Mouse (Mus musculus) induced T-regulatory cell, adult 2 months (primary cell): ENCODE results near the gene Nsun2.

Source experiments
- DNase-seq: peaks from one replicate; pipeline ENCODE4 v3.0.0-alpha.2; 2012; ENCODE audit warnings: low read depth

Gene Nsun2

DNA sequence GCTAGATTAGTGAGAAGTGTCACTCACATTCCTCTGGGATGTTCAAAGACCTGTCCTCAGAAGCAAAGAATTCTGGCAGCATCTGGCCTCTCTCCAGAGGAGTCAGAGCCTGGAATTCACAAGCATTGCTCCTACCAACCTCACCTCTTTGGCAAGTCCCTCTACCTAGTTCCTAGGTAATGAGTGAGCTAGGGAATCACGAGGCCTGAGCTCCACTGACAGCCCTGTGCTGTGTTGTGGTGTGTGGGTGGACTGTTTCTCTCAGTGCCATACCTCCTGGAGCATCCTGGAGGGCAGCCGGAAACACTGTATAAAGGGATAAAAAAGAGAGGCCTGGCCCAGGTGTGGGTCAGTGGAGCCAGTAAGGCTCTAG, 9.4 kb upstream of the Nsun2 start:
- no peak for DNase-seq

DNA sequence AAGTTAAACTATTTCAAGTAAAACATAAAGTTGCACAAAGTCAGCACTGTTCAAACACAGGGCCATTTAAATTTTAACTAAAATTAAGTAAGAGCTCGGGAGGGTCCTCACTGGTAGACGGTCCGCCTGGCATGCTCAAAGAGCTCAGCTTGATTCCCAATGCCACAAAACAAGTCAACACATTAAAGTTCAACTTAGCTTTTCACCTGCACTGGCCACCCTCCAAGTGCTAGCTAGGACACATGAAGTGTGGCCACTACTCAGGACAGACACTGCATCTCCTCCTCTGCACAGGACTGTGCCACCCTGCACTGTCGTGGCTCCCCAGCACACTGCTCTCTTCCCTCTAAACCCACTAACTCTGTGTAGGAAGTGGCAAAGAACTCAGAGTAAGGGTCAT, 7.7 kb upstream of the Nsun2 start:
- no peak for DNase-seq

DNA sequence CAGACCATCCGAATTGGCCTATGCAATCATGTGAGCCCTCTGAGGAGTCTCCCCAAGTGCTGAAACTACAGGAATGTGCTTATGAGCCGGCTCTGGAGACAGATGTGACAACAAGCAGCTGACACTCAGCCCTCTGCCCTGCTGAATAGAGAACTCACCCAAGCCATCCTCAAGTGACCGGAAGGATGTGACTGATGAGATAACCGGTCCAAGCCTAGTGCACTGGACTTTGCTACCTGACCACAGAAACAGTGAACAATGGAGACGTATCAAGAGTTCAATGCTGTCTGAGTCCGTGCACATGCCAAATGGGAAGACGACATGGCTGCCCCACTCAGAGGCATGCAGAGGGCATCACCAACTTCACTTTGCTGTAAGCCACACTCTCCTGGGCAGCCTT, 5.0 kb upstream of the Nsun2 start:
- no peak for DNase-seq

DNA sequence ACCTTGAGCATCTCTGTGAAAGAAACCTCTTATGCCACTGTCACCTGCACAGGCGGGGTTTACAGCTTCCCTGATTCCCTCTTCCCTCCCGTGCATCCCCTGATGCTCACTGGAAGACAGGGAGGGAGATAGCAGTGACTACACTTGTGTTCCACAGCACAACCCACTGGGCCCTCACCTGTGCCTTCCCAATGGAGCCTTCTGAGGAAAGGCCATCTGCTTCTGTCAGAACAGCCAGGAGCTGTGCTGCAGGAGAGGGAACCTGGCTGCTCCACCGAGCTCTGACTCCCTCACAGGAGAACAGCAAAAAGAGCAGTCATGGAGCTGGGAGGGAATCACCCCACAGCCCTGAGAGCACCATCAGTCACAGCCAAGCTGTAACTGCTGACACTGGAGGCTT, 3.4 kb upstream of the Nsun2 start:
- DNase-seq: no peak

DNA sequence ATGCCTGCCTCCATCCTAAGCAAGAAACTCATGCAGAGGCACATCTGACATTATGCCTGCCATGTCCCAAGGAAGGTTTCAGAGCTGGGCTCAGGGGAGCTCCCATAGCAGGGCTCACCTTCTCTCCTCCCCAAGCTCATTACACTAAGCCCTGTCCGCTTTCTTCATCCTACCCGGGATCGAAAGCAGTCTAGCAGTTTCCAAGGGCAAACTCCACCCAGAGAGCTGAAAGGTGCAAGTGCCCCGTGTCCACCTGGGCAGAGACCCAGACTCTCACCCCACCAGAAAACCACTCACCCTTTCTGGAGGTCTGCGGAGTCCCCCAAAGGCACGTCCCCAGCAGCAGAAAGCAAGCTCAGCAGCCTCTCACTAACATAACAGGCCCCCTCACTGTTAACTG, 2.6 kb upstream of the Nsun2 start:
- no peak for DNase-seq

DNA sequence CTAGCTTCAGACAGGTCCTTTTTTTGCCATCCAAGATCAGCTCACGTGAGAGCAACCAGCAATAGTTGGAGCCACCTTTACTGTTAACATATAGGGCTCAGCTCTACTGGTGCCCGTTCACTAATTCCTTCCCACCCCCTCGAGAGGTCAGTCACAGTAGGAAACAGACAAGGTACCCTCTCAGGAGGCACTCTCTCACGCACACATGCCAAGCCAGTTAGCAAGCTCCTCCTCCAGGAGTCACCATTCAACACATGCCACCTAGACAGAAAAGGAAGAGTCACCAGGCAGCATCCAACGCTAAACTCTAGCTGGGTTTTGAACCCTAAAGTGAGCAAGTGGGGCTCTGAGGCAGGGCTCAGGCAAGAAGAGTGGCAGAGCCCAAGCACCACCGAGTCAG, 2.1 kb upstream of the Nsun2 start:
- DNase-seq: peak; percentile 22

DNA sequence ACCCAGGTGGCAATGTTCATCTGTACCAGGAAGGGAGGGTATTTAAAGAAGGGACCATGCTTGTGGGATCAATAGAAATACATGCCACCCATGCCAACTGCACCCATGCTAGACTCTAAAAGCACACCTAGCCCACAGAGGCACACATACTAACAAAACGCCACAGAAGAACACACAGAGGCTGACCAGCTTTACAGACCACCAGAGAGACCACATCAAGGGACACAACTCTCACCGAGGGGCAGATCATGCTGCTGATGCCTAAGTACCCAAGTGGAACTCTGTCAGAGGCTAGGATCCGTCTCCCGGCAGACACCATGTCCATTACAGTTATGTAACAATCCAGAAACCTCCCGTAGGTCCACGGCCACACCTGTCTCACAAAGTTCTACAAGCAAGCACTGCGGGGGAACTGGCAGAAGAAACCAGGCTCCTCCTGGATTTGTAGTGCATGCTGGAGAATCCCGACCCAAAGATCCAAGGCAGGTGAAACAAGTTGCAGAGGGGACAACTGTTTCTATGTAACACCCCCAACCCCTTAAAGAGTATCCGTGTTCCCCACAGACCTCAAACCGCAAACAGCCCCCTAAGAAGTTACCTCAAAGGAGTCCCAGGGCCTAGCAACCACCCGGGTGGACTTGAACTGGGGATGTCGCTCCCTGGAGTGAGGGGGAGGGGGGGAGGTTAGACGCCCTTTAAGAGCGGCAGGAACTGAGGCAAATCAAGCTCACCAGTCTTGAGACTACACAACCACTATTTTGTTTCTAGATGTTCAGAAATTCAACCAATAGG, 1.2 kb upstream of the Nsun2 start:
- no peak for DNase-seq

DNA sequence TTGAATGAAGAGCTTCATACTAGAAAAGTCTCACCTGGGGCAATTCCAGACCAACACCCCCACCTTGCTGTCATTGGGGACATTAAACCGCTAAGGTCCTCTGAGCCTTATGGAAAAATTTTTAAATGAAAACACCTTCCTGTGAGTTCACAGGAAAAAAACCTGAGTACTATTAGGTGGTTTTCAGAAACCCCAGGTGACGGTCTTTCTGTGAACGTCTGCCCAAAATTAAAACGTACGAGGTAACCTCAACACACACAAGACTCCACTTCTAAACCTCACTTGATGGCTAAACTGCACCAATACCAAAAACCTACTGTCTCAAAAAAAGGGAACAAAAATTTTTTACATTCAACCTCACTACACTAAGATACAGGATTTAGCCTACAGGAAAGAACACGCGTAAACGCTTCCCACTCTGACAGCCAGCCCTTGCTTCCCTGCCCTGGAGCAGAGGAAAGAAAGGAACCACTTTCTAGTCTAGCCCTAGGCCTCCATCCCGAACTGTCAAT, 597 bp upstream of the Nsun2 start:
- peak; percentile 67 for DNase-seq

DNA sequence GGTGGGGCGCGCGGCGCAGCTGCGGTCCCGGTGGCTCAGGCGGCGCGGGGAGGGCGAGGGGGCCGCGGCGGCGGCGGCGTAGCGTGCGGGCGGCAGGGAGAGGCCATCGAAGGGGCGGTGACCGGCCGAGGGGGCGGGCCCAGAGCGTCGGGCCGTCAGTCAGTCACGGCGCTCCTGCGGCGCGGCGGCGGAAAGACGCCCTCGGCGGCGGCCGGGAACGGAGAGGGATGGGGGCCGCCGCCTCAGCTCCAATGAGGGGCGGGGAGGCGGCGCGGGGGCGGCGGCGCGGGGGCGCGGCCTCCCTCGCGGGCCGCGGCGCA, 748 bp downstream of the Nsun2 start, which contains the start of gene Tent4a:
TSS of gene Tent4a (minus strand) at position 284 of the 320 bp plus-strand sequence.
- no peak for DNase-seq

DNA sequence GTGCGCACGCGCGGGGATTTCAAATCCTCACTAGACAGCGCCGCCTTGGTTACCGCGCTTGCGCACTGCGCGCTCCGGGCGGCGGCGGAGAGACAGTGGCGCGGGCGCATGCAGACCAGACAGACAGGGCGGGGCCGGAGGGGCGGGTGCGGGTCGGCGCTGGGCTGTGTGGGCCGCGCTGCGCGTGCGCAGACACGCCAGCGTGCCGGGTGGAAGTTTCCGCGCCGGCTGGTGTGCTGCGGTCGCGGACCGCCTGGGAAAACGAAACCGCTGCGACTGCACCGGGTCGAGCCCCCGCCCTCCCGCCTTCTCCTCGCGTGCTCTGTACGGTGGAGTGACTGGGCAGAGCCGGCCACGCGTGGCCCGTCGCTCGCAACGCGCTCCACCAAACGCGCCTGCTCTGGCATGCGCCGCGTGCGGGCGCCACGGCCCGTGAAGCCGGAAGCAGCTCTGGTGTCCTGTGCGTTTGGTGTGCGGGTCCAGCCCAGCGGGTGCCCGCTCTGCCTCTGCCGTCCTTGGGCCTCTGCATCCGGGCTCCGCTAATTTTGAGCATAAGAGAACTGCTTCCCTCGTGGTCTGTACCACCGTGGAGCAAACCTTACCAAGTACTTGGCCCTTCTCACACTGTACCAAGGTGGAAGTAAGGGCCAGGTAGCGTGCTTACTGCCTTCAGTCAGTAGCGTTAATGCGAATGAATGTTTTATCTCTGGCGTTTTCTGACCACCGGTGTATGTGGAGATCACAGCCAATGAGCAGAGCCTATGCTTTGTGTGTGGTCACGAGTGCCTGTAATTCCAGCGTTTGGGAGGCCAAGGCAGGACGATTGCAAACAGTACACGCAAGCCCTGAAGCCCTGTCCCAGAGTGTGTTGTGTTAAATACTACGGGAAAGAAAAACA, 1.4 kb downstream of the Nsun2 start:
- peak; percentile 99 for DNase-seq

DNA sequence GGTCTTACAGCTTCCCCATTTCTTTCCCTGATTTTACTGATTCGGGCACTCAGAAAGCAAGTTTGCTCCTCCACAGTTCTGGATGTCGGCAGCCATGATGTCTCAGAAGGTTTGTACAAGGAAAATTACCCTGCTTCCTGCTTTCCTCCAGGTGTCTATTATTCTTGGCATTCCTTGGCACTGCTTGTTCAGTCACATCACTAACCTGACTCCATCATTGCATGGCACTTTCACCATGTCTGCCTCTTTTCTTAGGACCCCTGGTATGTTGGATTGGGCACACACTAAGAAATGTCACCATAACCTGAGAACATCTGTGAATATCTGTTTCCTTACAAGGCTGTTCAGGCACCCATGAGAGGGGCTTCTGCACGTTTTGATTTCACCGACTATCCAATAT, 2.5 kb downstream of the Nsun2 start:
- peak; percentile 15 for DNase-seq

DNA sequence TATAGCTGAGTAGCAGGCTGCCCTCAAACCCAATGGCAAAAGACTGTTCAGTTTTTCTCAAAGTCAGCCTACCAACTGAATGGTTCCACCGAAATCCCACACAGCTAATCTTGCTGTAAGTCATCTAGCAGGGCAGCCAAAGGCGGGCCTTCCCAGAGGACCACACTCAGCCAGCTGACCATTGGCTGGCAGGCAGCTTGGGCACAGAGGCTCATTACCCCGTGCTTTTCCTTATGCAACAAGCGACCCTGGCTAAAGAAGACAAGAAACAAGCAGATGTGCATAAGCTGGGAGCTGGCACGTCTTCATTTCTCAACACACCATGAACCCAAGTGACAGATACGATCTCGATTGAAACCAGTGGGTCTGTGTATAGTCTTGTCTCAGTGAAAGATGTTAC, 3.8 kb downstream of the Nsun2 start:
- DNase-seq: no peak

DNA sequence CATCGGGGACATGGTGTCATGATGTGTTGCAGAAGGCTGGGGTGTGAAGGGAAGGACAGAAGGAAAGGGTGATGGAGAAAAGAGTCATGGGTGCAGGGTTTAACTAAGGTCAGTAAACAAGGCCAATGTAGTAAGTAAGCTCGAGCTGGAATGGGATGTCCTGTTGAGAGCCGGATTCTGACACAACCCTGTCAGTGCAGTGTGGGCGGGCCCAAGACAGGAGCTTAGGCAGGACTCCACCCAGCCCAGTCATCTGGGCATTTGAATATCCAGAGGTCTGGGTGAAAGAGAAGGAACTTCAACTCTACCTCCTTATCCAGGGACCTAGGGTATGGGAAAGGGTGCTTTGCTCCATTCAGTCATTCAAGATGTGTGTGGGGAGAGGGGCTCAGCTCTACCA, 4.8 kb downstream of the Nsun2 start:
- no peak for DNase-seq

DNA sequence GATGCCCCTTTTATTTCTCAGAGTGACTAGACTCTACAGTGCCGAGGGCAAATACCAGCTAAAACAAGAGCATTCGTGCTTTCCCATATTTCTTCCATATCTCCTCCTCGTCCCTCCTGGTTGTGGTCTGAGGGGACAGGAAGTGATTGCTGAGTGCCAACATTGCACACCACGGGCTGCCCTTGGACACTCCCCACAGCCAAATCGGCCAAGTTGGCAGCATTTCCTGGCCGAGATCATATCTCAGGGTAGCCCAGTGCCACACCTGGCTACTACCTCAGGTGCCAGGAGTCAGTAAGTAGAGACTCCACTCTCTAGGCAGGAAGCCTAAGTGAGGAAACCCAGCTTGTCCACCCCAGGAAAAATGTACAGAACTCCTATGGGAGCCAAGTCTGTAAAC, 7.7 kb downstream of the Nsun2 start:
- DNase-seq: no peak

DNA sequence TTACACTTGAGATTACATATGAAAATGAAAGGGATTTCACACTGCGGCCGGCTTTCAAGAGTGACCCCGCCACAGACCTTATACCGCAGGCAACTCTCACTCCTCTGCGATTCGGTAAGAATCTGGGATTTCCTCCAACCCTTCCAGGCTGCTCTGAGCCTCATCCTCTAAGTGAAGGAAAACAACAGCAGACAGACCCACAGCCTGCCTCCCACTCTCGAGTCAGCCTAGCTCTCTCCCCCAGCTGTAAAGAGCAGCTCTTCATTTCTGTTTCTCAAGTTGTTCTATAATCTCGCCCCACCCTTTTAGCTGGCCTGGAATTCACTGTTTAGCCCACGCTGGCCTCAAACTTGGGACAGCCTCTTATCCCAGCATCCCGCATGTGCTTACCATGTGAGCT, 8.2 kb downstream of the Nsun2 start:
- no peak for DNase-seq

DNA sequence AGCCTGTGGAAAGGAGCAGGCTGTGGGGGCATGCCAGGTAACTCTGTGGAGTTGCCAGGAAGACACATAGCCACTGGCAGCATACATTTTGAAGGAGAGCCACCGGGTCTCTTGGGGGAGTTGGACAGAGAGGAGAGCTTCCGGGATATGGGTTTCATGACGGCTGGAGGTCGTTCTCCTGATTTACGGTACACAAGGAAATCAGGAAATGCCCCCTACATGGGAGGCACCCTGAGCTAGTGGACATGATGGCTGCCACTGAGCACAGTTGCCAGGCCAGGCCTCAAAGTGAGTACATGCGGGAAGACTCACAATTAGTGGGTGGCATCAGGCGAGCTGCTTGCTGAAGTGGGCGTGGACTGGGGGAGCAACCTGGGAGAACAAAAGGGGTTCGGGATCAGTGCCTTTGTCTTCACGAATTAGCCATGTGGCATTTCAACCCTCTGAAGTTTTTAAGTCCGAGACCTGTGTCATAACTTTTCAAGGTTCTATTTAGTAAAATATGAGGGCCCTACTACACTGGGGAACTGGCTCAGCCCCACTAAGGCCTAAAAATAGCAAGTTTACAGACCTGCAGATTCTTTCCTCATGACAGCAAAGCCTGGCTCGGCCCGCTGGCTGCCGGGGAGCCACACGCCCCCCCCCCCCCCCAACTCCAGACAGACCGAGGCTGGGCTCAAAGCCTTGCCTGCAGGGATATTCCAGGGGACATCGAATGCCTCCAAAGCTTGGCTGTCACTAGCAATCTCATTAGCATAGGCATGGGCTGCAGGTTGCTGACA, 9.2 kb downstream of the Nsun2 start:
- no peak for DNase-seq

DNA sequence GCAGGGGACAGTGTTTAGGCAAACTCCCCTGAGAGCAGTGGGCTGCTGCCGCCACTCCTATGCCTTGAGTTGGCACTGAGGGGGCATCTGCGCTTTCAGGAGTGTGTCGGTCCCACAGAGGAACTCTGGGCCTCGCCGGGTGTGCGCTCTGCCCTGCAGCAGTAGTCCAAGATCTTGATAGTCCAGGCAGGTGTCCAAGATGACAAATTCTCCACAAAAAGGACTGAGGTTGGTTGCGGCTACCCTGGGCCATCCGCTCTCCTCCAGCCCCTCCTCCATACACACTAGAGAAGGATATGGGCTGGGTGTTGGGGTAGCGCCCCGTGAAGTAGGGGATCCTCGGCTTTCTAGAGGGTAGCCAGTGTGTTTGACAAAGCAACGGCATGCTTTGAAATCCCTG, 10.0 kb downstream of the Nsun2 start:
- DNase-seq: no peak

DNA sequence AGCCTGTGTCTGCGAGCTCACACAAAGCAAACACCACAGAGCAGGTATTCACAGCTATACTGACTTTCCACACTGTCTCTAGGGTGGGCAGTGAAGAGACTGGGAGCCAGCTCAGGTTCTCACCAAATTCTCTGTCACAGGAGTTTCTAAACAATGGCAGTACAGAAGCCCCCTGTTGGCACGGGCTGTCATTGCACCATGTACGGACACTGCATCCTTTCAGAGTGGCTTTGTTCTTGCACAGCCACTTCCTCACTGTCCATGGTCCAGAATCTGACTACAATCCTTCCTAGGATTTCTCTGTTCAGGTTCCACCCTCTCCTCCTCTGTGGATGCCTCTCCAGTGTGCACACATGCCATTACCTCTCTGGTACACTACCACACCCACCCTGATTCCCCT, 11.5 kb downstream of the Nsun2 start:
- peak; percentile 76 for DNase-seq

DNA sequence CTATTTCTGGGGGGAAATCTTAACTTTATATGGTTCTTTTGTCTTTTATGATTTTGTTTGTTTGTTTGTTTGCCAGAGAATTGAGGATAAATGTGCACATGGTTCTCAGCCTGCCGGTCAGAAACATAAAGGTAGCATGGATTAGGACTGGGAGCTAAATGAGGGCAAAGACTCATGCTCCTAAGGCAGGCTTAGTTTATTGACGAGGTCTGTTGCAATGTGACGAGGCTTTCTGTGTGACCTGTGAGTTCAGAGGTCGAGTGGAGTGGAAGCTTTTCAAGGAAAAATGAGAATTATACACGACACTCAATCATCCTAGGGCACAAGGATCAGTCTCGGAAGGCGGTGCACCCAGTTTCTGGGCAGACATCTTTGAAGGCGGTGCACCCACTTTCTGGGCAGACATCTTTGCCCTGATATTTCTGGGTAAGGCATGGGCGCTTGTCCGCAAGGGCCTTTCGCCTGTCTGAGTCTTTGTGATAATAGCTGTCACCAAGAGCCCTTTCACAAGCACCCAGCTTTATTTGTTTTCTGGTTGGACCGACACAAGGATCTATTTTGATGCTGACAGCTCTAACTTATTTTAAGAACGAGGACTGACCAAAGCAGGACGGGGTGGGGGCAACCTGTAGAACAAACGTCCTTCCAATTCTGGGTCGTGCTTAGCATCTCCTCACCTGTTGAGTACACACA, 14.1 kb downstream of the Nsun2 start:
- DNase-seq: no peak

DNA sequence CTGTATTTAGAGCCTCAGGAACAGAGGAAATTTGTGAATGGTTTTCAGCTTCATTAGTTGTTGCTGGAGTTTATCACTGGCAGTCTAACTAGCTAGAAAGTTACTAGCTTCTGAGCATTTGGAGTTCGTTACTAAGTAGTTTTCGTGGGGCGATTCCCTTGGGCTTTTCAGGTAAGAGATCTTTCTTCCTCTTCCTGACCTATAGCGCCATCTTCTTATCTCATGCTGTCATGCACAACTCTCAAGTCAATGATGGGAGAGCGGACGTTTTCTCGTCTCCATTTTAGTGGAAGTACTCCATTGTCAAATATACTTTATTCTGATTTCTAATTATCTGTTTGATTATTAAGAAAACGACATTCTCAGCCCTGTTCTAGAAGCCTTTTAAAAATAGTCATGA, 16.4 kb downstream of the Nsun2 start:
- DNase-seq: no peak

DNA sequence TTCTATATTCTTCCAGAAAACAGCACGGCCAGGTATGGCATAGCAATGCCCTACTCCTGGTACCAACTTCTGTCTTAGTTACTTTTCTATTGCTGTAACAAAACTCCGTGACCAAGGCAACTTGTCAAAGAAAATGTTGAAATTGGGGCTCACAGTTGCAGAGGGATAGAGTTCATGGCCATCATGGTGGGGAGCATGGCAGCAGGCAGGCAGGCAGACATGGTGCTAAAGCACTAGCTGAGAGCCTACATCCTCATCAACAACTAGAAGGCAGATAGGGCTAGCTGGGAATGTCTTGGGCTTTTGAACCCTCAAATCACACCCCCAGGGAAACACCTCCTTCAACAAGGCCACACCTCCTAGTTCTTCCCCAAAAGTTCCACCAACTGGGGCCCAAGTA, 17.3 kb downstream of the Nsun2 start:
- DNase-seq: no peak

DNA sequence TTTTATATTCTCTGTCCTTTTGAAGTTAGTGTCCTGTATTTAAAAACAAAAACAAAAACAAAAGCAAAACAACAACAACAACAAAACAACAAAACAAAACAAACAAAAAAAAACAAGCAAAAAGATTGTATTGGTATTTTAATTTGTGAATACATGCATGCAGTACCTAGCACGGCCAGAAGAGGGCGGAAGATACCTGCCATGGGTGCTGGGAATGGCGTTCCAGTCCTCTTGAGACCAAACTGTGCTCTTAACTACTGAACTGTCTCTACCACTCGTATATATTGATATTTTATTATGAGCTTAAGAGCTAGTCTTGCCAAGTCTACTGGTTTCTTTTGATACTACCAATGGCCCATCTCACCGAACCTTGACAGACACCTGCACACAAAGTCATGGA, 19.5 kb downstream of the Nsun2 start:
- DNase-seq: peak; percentile 72
